Mouse (Mus musculus): ENCODE results near the gene Tfr2. TPM values are rescaled to one million over a fixed set of nuclear protein-coding genes. Genes with fewer than 3 reads are reported as not detected.

Tfr2 gene
- polyA plus RNA-seq, 1 experiment from 2014 or later: 2.2 TPM

GRCm38 (mm10) chr5:137631171-137631570 lies 61.5 kb downstream of the Tfr2 start:
- peaks cover 38% of the 10 kb centered on the region for H3K4me1 ChIP-seq
- H3K9me3 ChIP-seq: no peaks in the 10 kb centered on the region
- H3K4me3 ChIP-seq: no peak overlapping the region
- H3K27me3 ChIP-seq: no peaks in the 10 kb centered on the region
- peaks cover 18% of the 10 kb centered on the region for H3K36me3 ChIP-seq
- ATAC-seq (replicated peaks): no peak
- WGBS: 82% methylated on average over 9 of the region's 9 CpGs
- H3K27ac ChIP-seq (replicated peaks): 0 out of 2 replicates have a peak overlapping the region, but pooled peaks have one; percentile 17
- H3K4me2 ChIP-seq (replicated peaks): no peak overlapping the region
- H3K9ac ChIP-seq (replicated peaks): no peak overlapping the region; the same call in 1 of the 2 replicates

GRCm38 (mm10) chr5:137631591-137631990 lies 62.0 kb downstream of the Tfr2 start:
- no peak overlapping the region for H3K27ac ChIP-seq (replicated peaks)
- H3K36me3 ChIP-seq: peaks cover 23% of the 10 kb centered on the region
- WGBS: 83% methylated on average over 4 of the region's 4 CpGs
- H3K9ac ChIP-seq (replicated peaks): no peak overlapping the region
- H3K27me3 ChIP-seq: no peaks in the 10 kb centered on the region
- H3K9me3 ChIP-seq: no peaks in the 10 kb centered on the region
- ATAC-seq (replicated peaks): no peak
- peaks cover 38% of the 10 kb centered on the region for H3K4me1 ChIP-seq
- H3K4me2 ChIP-seq (replicated peaks): no peak overlapping the region
- H3K4me3 ChIP-seq: no peak overlapping the region

DNA sequence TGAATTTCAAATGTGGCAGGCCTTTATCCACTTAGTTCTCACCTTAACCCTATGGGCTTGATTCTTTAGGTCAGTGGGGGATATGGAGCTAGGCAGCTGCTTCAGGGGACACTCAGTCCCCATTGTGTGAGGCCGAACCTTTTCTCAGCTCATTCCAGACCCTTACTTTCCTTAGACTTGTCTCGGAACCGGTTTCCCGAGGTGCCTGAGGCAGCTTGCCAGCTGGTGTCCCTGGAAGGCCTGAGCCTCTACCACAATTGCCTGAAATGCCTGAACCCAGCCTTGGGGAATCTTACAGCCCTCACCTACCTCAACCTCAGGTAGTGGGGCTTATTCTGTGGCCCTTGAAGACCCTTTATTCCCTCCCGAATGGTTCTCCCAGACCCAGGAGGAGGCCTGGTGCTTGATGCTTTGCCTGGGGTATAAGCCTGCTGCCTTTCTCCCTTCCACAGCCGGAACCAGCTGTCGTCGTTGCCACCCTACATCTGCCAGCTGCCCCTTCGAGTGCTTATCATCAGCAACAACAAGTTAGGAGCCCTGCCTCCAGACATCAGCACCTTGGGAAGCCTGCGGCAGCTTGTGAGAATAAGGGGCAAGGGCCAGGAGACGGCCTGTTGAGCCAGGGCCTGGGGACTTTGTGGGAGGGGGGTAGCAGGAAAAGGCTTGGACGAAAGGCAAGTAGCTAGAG lies 63.9 kb downstream of the Tfr2 start:
- ATAC-seq (replicated peaks): no peak
- peaks cover 42% of the 10 kb centered on the region for H3K36me3 ChIP-seq
- peaks cover 30% of the 10 kb centered on the region for H3K4me1 ChIP-seq
- H3K9ac ChIP-seq (replicated peaks): no peak overlapping the region
- 78% methylated on average over 12 of the region's 12 CpGs for WGBS
- H3K27me3 ChIP-seq: no peaks in the 10 kb centered on the region
- no peaks in the 10 kb centered on the region for H3K9me3 ChIP-seq
- H3K4me3 ChIP-seq: no peak overlapping the region
- H3K4me2 ChIP-seq (replicated peaks): no peak overlapping the region
- no peak overlapping the region for H3K27ac ChIP-seq (replicated peaks)

Small RNAs within 50 kb of the gene (microRNA-seq; reads per million reads assigned to microRNA genes)
- 1.1 reads per million for gene Mir6418

Other genes with a start within 250 kb of the Tfr2 start
- gene Slc12a9, start 236.2 kb upstream of the Tfr2 start, polyA plus RNA-seq (2015; fragmentation: Nextera tagmentation; extraction: Ambion mirVana): 20.1 and 23.1 TPM in 2 replicates
- 6.6 and 7.1 TPM in 2 replicates for gene Ephb4, start 219.7 kb upstream of the Tfr2 start, polyA plus RNA-seq (2015; fragmentation: Nextera tagmentation; extraction: Ambion mirVana)
- gene Zan, start 92.8 kb upstream of the Tfr2 start, polyA plus RNA-seq (2015; fragmentation: Nextera tagmentation; extraction: Ambion mirVana): 0.04 and 0.14 TPM in 2 replicates
- gene Pop7, start 67.3 kb upstream of the Tfr2 start, polyA plus RNA-seq (2015; fragmentation: Nextera tagmentation; extraction: Ambion mirVana): 75.9 and 79.3 TPM in 2 replicates
- 19.2 and 20.0 TPM in 2 replicates for gene Gigyf1, start 51.3 kb upstream of the Tfr2 start, polyA plus RNA-seq (2015; fragmentation: Nextera tagmentation; extraction: Ambion mirVana)
- gene Epo, start 36.6 kb upstream of the Tfr2 start, polyA plus RNA-seq (2015; fragmentation: Nextera tagmentation; extraction: Ambion mirVana): not detected in 2 replicates
- 535 and 578 TPM in 2 replicates for gene Gnb2, start 36.3 kb upstream of the Tfr2 start, polyA plus RNA-seq (2015; fragmentation: Nextera tagmentation; extraction: Ambion mirVana)
- gene Actl6b, start 16.3 kb upstream of the Tfr2 start, polyA plus RNA-seq (2015; fragmentation: Nextera tagmentation; extraction: Ambion mirVana): 250 and 259 TPM in 2 replicates
- gene Mospd3, start 31.2 kb downstream of the Tfr2 start, polyA plus RNA-seq (2015; fragmentation: Nextera tagmentation; extraction: Ambion mirVana): 46.3 and 47.3 TPM in 2 replicates
- 9.3 and 9.7 TPM in 2 replicates for gene Pcolce, start 43.9 kb downstream of the Tfr2 start, polyA plus RNA-seq (2015; fragmentation: Nextera tagmentation; extraction: Ambion mirVana)
- 0.22 TPM in 1 of 2 replicates, not detected in the other for gene Fbxo24, start 59.2 kb downstream of the Tfr2 start, polyA plus RNA-seq (2015; fragmentation: Nextera tagmentation; extraction: Ambion mirVana)
- gene Lrch4, start 59.3 kb downstream of the Tfr2 start, polyA plus RNA-seq (2015; fragmentation: Nextera tagmentation; extraction: Ambion mirVana): 21.4 and 22.1 TPM in 2 replicates
- gene Gm20605, start 59.3 kb downstream of the Tfr2 start, polyA plus RNA-seq (2015; fragmentation: Nextera tagmentation; extraction: Ambion mirVana): 6.9 and 7.8 TPM in 2 replicates
- gene Sap25, start 71.5 kb downstream of the Tfr2 start, polyA plus RNA-seq (2015; fragmentation: Nextera tagmentation; extraction: Ambion mirVana): 4.5 and 8.5 TPM in 2 replicates
- 0.11 TPM in 1 of 2 replicates, not detected in the other for gene Irs3, start 75.9 kb downstream of the Tfr2 start, polyA plus RNA-seq (2015; fragmentation: Nextera tagmentation; extraction: Ambion mirVana)
- 21.2 and 22.7 TPM in 2 replicates for gene Agfg2, start 114.9 kb downstream of the Tfr2 start, polyA plus RNA-seq (2015; fragmentation: Nextera tagmentation; extraction: Ambion mirVana)
- gene Nyap1, start 171.8 kb downstream of the Tfr2 start, polyA plus RNA-seq (2015; fragmentation: Nextera tagmentation; extraction: Ambion mirVana): 43.6 and 45.6 TPM in 2 replicates
- gene Tsc22d4, start 175.9 kb downstream of the Tfr2 start, polyA plus RNA-seq (2015; fragmentation: Nextera tagmentation; extraction: Ambion mirVana): 75.6 and 76.1 TPM in 2 replicates
- 36.9 and 42.4 TPM in 2 replicates for gene Ppp1r35, start 209.0 kb downstream of the Tfr2 start, polyA plus RNA-seq (2015; fragmentation: Nextera tagmentation; extraction: Ambion mirVana)
- gene Mepce, start 217.8 kb downstream of the Tfr2 start, polyA plus RNA-seq (2015; fragmentation: Nextera tagmentation; extraction: Ambion mirVana): 12.3 and 12.6 TPM in 2 replicates
- 10.4 and 11.3 TPM in 2 replicates for gene Zcwpw1, start 218.0 kb downstream of the Tfr2 start, polyA plus RNA-seq (2015; fragmentation: Nextera tagmentation; extraction: Ambion mirVana)